Mouse (Mus musculus) neural tube, embryonic 11.5 days (tissue): ENCODE data around the gene Wdr91. TPM values are rescaled to one million over a fixed set of nuclear protein-coding genes. Genes with fewer than 3 reads are reported as not detected.

Experiments used
- ATAC-seq: fragments of 200-750 bp; cut with Nextera tagmentation; 2 replicates; pipeline ENCODE4 v1.8.0; 2017; ENCODE audit warnings: moderate number of reproducible peaks, mild to moderate bottlenecking, moderate TSS enrichment, moderate library complexity; ENCODE audit not compliant: insufficient read depth, low FRiP score, low TSS enrichment
- DNase-seq: peaks from one replicate; pipeline ENCODE4 v3.0.0-alpha.2; 2015; ENCODE audit warnings: low spot score
- H3K27ac ChIP-seq: fragments of 300-500 bp; sonication (generic); 2 replicates; pipeline ENCODE4 v1.5.1; 2014; ENCODE audit warnings: low read depth, mild to moderate bottlenecking, low read length
- H3K27me3 ChIP-seq: fragments of 300-500 bp; sonication (generic); 2 replicates; pipeline ENCODE4 v1.6.1; 2014; ENCODE audit warnings: mild to moderate bottlenecking, low read length, mixed read lengths; ENCODE audit not compliant: control insufficient read depth, insufficient read depth
- H3K36me3 ChIP-seq: fragments of 300-500 bp; sonication (generic); 2 replicates; pipeline ENCODE4 v1.6.1; 2014; ENCODE audit warnings: mild to moderate bottlenecking, low read length, moderate library complexity, mixed read lengths; ENCODE audit not compliant: control insufficient read depth, insufficient read depth
- H3K4me1 ChIP-seq: fragments of 300-500 bp; sonication (generic); 2 replicates; pipeline ENCODE4 v1.6.1; 2014; ENCODE audit warnings: low read length, mixed read lengths; ENCODE audit not compliant: control insufficient read depth, insufficient read depth
- H3K4me2 ChIP-seq: fragments of 300-500 bp; sonication (generic); 2 replicates; pipeline ENCODE4 v1.6.1; 2014; ENCODE audit warnings: low read depth, mild to moderate bottlenecking, moderate library complexity
- H3K4me3 ChIP-seq: fragments of 300-500 bp; sonication (generic); 2 replicates; pipeline ENCODE4 v1.5.1; 2014; ENCODE audit warnings: low read depth, low read length
- H3K9ac ChIP-seq: fragments of 300-500 bp; sonication (generic); 2 replicates; pipeline ENCODE4 v1.6.1; 2014; ENCODE audit warnings: mild to moderate bottlenecking, low read length
- H3K9me3 ChIP-seq: fragments of 300-500 bp; sonication (generic); 2 replicates; pipeline ENCODE4 v1.6.1; 2016; ENCODE audit warnings: low read length; ENCODE audit not compliant: control insufficient read depth
- WGBS: fragments of 180-500 bp; shearing (Covaris S2); extraction: QIAGEN DNeasy Blood & Tissue Kit; methylation state at CpG from one replicate; pipeline ENCODE4 v1.1.7; 2014; 5-methylcytosine and 5-hydroxymethylcytosine counted together
- polyA plus RNA-seq: library from polyadenylated mRNA; unstranded; fragments of >200 nt; fragmentation: Nextera tagmentation; extraction: Ambion mirVana; gene quantifications from 2 replicates; pipeline ENCODE4 v1.2.1, GENCODE M21; 2014

Wdr91 gene
- polyA plus RNA-seq, 1 experiment from 2014 or later: 11.0 TPM

- Histone ChIP-seq H3K4me3 (no peak overlapping the region), H3K27me3 (no peaks in the 10 kb centered on the region), H3K9ac (no peak overlapping the region), H3K4me2 (no peak overlapping the region), H3K9me3 (no peaks in the 10 kb centered on the region), H3K4me1 (peaks cover 5% of the 10 kb centered on the region; the same call in 1 of the 2 replicates), H3K36me3 (0 out of 2 replicates have a peak, but pooled peaks cover 6% of the 10 kb centered on the region), H3K27ac (no peak overlapping the region)
- ATAC-seq (no peak), DNase-seq (no peak)
- WGBS: 89% methylated on average over 18 of the region's 18 CpGs
Measured at GRCm38 (mm10) chr6:34907696-34908260, 2.9 kb downstream of the Wdr91 start.

GRCm38 (mm10) chr6:34907121-34907614, 3.5 kb downstream of the Wdr91 start:
- no peak for ATAC-seq
- 68% methylated on average over 2 of the region's 2 CpGs for WGBS

GRCm38 (mm10) chr6:34906661-34907060, 4.0 kb downstream of the Wdr91 start:
- 87% methylated on average over 4 of the region's 4 CpGs for WGBS
- 0 out of 2 replicates have a peak, but pooled peaks cover 6% of the 10 kb centered on the region for H3K36me3 ChIP-seq
- ATAC-seq (no peak), DNase-seq (no peak)
- no peak overlapping the region for H3K27ac ChIP-seq
- no peak overlapping the region for H3K9ac ChIP-seq
- no peaks in the 10 kb centered on the region for H3K9me3 ChIP-seq
- no peaks in the 10 kb centered on the region for H3K27me3 ChIP-seq
- H3K4me2 ChIP-seq: no peak overlapping the region
- H3K4me1 ChIP-seq: peaks cover 5% of the 10 kb centered on the region; the same call in 1 of the 2 replicates
- no peak overlapping the region for H3K4me3 ChIP-seq

More at GRCm38 (mm10) chr6:34907121-34907614, 3.5 kb downstream of the Wdr91 start:
- Histone ChIP-seq H3K27me3 (no peaks in the 10 kb centered on the region), H3K4me1 (peaks cover 5% of the 10 kb centered on the region; the same call in 1 of the 2 replicates), H3K9me3 (no peaks in the 10 kb centered on the region), H3K27ac (no peak overlapping the region), H3K9ac (no peak overlapping the region), H3K36me3 (0 out of 2 replicates have a peak, but pooled peaks cover 6% of the 10 kb centered on the region), H3K4me2 (no peak overlapping the region), H3K4me3 (no peak overlapping the region)
- DNase-seq: no peak

DNA sequence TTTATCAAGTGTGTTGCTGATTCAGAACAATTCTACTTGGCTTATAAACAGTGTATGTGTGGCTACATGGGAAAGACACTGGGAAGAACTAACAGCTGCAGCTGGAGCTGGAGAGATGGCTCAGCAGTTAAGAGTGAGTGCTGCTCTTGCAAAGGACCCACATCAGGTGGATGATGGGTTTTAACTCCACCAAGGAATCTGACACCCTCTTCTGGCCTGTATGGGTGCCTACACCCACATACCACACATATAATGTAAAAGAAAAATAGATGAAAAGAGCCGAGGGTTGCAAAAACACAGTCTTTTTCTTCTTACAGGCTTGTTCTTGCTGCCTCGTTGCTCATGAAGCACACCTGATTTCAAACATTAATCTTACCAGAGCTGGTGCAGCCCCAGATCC, 4.6 kb downstream of the Wdr91 start:
- WGBS: 81% methylated on average over 2 of the region's 2 CpGs
- H3K27me3 ChIP-seq: no peaks in the 10 kb centered on the region
- H3K4me3 ChIP-seq: no peak overlapping the region
- H3K4me1 ChIP-seq: peaks cover 5% of the 10 kb centered on the region; the same call in 1 of the 2 replicates
- H3K36me3 ChIP-seq: 0 out of 2 replicates have a peak, but pooled peaks cover 6% of the 10 kb centered on the region
- no peaks in the 10 kb centered on the region for H3K9me3 ChIP-seq
- no peak overlapping the region for H3K9ac ChIP-seq
- H3K4me2 ChIP-seq: no peak overlapping the region
- DNase-seq (no peak), ATAC-seq (no peak)
- H3K27ac ChIP-seq: no peak overlapping the region

DNA sequence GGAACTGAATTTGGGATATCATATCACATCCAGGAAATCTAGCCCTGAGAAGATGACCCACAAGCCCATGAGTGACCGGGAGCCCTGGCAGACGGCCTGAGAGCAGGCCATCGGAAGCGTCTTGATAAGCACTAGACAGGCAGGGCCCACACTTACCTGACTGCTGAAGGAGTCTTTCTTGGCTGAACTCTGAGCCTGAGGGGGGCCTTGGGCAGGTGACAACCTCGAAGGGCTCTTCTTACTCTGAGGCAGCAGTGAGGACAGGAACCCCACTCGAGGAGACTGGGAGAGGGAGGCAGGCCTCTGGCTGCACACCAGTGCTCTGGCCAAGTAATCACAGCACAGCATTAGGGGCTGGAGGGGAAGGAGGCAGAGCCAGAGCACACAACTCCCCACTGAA, 6.3 kb downstream of the Wdr91 start:
- 91% methylated on average over 6 of the region's 6 CpGs for WGBS
- Histone ChIP-seq H3K27ac (no peak overlapping the region), H3K4me1 (no peaks in the 10 kb centered on the region), H3K9ac (no peak overlapping the region), H3K9me3 (no peaks in the 10 kb centered on the region), H3K36me3 (0 out of 2 replicates have a peak, but pooled peaks cover 6% of the 10 kb centered on the region), H3K4me3 (no peak overlapping the region), H3K4me2 (no peak overlapping the region), H3K27me3 (no peaks in the 10 kb centered on the region)
- ATAC-seq: no peak
- DNase-seq: no peak

GRCm38 (mm10) chr6:34903851-34904250, 6.8 kb downstream of the Wdr91 start:
- Histone ChIP-seq H3K4me2 (no peak overlapping the region), H3K9ac (peak overlapping the region; percentile 10; the same call in 1 of the 2 replicates), H3K27ac (no peak overlapping the region), H3K4me1 (no peaks in the 10 kb centered on the region), H3K36me3 (0 out of 2 replicates have a peak, but pooled peaks cover 6% of the 10 kb centered on the region), H3K4me3 (no peak overlapping the region), H3K27me3 (no peaks in the 10 kb centered on the region), H3K9me3 (no peaks in the 10 kb centered on the region)
- 93% methylated on average over 10 of the region's 10 CpGs for WGBS
- DNase-seq (no peak), ATAC-seq (no peak)

- no peaks in the 10 kb centered on the region for H3K27me3 ChIP-seq
- 84% methylated on average over 5 of the region's 5 CpGs for WGBS
- 0 out of 2 replicates have a peak, but pooled peaks cover 6% of the 10 kb centered on the region for H3K36me3 ChIP-seq
- H3K4me3 ChIP-seq: no peak overlapping the region
- no peak overlapping the region for H3K27ac ChIP-seq
- DNase-seq (no peak), ATAC-seq (no peak)
- no peaks in the 10 kb centered on the region for H3K4me1 ChIP-seq
- H3K4me2 ChIP-seq: no peak overlapping the region
- no peaks in the 10 kb centered on the region for H3K9me3 ChIP-seq
- H3K9ac ChIP-seq: no peak overlapping the region
Measured at GRCm38 (mm10) chr6:34903441-34903840, 7.2 kb downstream of the Wdr91 start.

GRCm38 (mm10) chr6:34902578-34902977, 8.1 kb downstream of the Wdr91 start:
- no peak overlapping the region for H3K9ac ChIP-seq
- 0 out of 2 replicates have a peak, but pooled peaks cover 6% of the 10 kb centered on the region for H3K36me3 ChIP-seq

GRCm38 (mm10) chr6:34901911-34902444, 8.7 kb downstream of the Wdr91 start:
- H3K4me1 ChIP-seq: no peaks in the 10 kb centered on the region
- DNase-seq (no peak), ATAC-seq (no peak)
- 0 out of 2 replicates have a peak, but pooled peaks cover 6% of the 10 kb centered on the region for H3K36me3 ChIP-seq
- no peaks in the 10 kb centered on the region for H3K27me3 ChIP-seq
- no peak overlapping the region for H3K4me3 ChIP-seq
- no peak overlapping the region for H3K9ac ChIP-seq
- no peak overlapping the region for H3K27ac ChIP-seq
- WGBS: 68% methylated on average over 9 of the region's 9 CpGs
- H3K9me3 ChIP-seq: no peaks in the 10 kb centered on the region
- H3K4me2 ChIP-seq: no peak overlapping the region

More at GRCm38 (mm10) chr6:34902578-34902977, 8.1 kb downstream of the Wdr91 start:
- no peak overlapping the region for H3K4me2 ChIP-seq
- no peaks in the 10 kb centered on the region for H3K9me3 ChIP-seq
- DNase-seq (no peak), ATAC-seq (no peak)
- no peaks in the 10 kb centered on the region for H3K27me3 ChIP-seq
- WGBS: 93% methylated on average over 7 of the region's 7 CpGs
- no peaks in the 10 kb centered on the region for H3K4me1 ChIP-seq
- H3K4me3 ChIP-seq: no peak overlapping the region
- no peak overlapping the region for H3K27ac ChIP-seq
